Mouse (Mus musculus): Measurements from ENCODE around the gene Tmem198. TPM values are rescaled to one million over a fixed set of nuclear protein-coding genes. Genes with fewer than 3 reads are reported as not detected.

Tmem198 gene
- polyA plus RNA-seq, 1 experiment from 2014 or later, result 1.3 TPM

- ATAC-seq (ENCODE audit: insufficient number of reproducible peaks, low FRiP score, low TSS enrichment, low read depth), result no peak
Measured at GRCm38 (mm10) chr1:75477264-75477965, 1.9 kb upstream of the Tmem198 start.

GRCm38 (mm10) chr1:75477966-75478290, 1.4 kb upstream of the Tmem198 start:
- Histone ChIP-seq H3K4me3 (replicated peaks) (peak overlapping the region; percentile 79), H3K4me1 (peaks cover 35% of the 10 kb centered on the region), H3K36me3 (peaks cover 40% of the 10 kb centered on the region), H3K27ac (replicated peaks) (no peak overlapping the region), H3K27me3 (peaks cover 29% of the 10 kb centered on the region), H3K4me2 (replicated peaks) (peak overlapping the region; percentile 73), H3K9ac (no peak overlapping the region), H3K9me3 (replicated peaks) (no peaks in the 10 kb centered on the region)
- no peak for ATAC-seq (ENCODE audit: insufficient number of reproducible peaks, low FRiP score, low TSS enrichment, low read depth)
- 42% methylated on average over 3 of the region's 3 CpGs for WGBS

More at GRCm38 (mm10) chr1:75477264-75477965, 1.9 kb upstream of the Tmem198 start:
- no peaks in the 10 kb centered on the region for H3K9me3 ChIP-seq (replicated peaks)
- H3K36me3 ChIP-seq, result peaks cover 45% of the 10 kb centered on the region
- no peak overlapping the region for H3K27ac ChIP-seq (replicated peaks)
- peaks cover 24% of the 10 kb centered on the region for H3K27me3 ChIP-seq
- peaks cover 35% of the 10 kb centered on the region for H3K4me1 ChIP-seq
- peak overlapping the region; percentile 79 for H3K4me3 ChIP-seq (replicated peaks)
- H3K9ac ChIP-seq, result no peak overlapping the region
- WGBS, result 10% methylated on average over 35 of the region's 35 CpGs
- peak overlapping the region; percentile 73 for H3K4me2 ChIP-seq (replicated peaks)

- Histone ChIP-seq H3K4me2 (replicated peaks) (peak overlapping the region; percentile 73), H3K27ac (replicated peaks) (peak overlapping the region; percentile 86), H3K27me3 (peaks cover 35% of the 10 kb centered on the region), H3K4me1 (peaks cover 35% of the 10 kb centered on the region), H3K4me3 (replicated peaks) (peak overlapping the region; percentile 79), H3K9ac (peak overlapping the region; percentile 54), H3K9me3 (replicated peaks) (no peaks in the 10 kb centered on the region), H3K36me3 (peaks cover 35% of the 10 kb centered on the region)
- ATAC-seq (ENCODE audit: insufficient number of reproducible peaks, low FRiP score, low TSS enrichment, low read depth), result no peak
- WGBS, result under 1% methylated on average over 20 of the region's 25 CpGs
Measured at GRCm38 (mm10) chr1:75478497-75478896, 835 bp upstream of the Tmem198 start.

- WGBS, result 1% methylated on average over 24 of the region's 24 CpGs
- Histone ChIP-seq H3K27me3 (peaks cover 46% of the 10 kb centered on the region), H3K9ac (0 out of 2 replicates have a peak overlapping the region, but pooled peaks have one; percentile 1)
Measured at GRCm38 (mm10) chr1:75479635-75479989, 280 bp downstream of the Tmem198 start.

GRCm38 (mm10) chr1:75480036-75480435, 704 bp downstream of the Tmem198 start:
- H3K36me3 ChIP-seq, result peaks cover 21% of the 10 kb centered on the region
- H3K9me3 ChIP-seq (replicated peaks), result no peaks in the 10 kb centered on the region
- peak overlapping the region; percentile 79 for H3K4me3 ChIP-seq (replicated peaks)
- H3K27ac ChIP-seq (replicated peaks), result no peak overlapping the region
- H3K9ac ChIP-seq, result no peak overlapping the region
- ATAC-seq (ENCODE audit: insufficient number of reproducible peaks, low FRiP score, low TSS enrichment, low read depth), result no peak
- 17% methylated on average over 13 of the region's 13 CpGs for WGBS
- H3K27me3 ChIP-seq, result peaks cover 50% of the 10 kb centered on the region
- H3K4me1 ChIP-seq, result peaks cover 26% of the 10 kb centered on the region
- peak overlapping the region; percentile 73 for H3K4me2 ChIP-seq (replicated peaks)

More at GRCm38 (mm10) chr1:75479635-75479989, 280 bp downstream of the Tmem198 start:
- peaks cover 30% of the 10 kb centered on the region for H3K4me1 ChIP-seq
- H3K4me2 ChIP-seq (replicated peaks), result peak overlapping the region; percentile 73
- no peak for ATAC-seq (ENCODE audit: insufficient number of reproducible peaks, low FRiP score, low TSS enrichment, low read depth)
- peaks cover 25% of the 10 kb centered on the region for H3K36me3 ChIP-seq
- H3K27ac ChIP-seq (replicated peaks), result no peak overlapping the region
- peak overlapping the region; percentile 79 for H3K4me3 ChIP-seq (replicated peaks)
- H3K9me3 ChIP-seq (replicated peaks), result no peaks in the 10 kb centered on the region

- peaks cover 57% of the 10 kb centered on the region for H3K27me3 ChIP-seq
- H3K27ac ChIP-seq (replicated peaks), result no peak overlapping the region
- H3K36me3 ChIP-seq, result peaks cover 14% of the 10 kb centered on the region
- no peak overlapping the region for H3K4me3 ChIP-seq (replicated peaks)
- 83% methylated on average over 7 of the region's 7 CpGs for WGBS
- ATAC-seq (ENCODE audit: insufficient number of reproducible peaks, low FRiP score, low TSS enrichment, low read depth), result no peak
- H3K9me3 ChIP-seq (replicated peaks), result no peaks in the 10 kb centered on the region
- H3K4me2 ChIP-seq (replicated peaks), result no peak overlapping the region
- H3K9ac ChIP-seq, result no peak overlapping the region
- peaks cover 26% of the 10 kb centered on the region for H3K4me1 ChIP-seq
Measured at GRCm38 (mm10) chr1:75480735-75481134, 1.4 kb downstream of the Tmem198 start.

- ATAC-seq (ENCODE audit: insufficient number of reproducible peaks, low FRiP score, low TSS enrichment, low read depth), result no peak
- Histone ChIP-seq H3K4me3 (replicated peaks) (peak overlapping the region; percentile 49; the same call in 1 of the 2 replicates), H3K9ac (no peak overlapping the region), H3K27ac (replicated peaks) (no peak overlapping the region), H3K27me3 (peaks cover 74% of the 10 kb centered on the region), H3K4me2 (replicated peaks) (peak overlapping the region; percentile 81), H3K9me3 (replicated peaks) (no peaks in the 10 kb centered on the region), H3K4me1 (peaks cover 17% of the 10 kb centered on the region), H3K36me3 (peaks cover 17% of the 10 kb centered on the region)
- WGBS, result 11% methylated on average over 24 of the region's 24 CpGs
Measured at GRCm38 (mm10) chr1:75486561-75486960, 7.2 kb downstream of the Tmem198 start.

GRCm38 (mm10) chr1:75487040-75487404, 7.7 kb downstream of the Tmem198 start:
- 2% methylated on average over 13 of the region's 13 CpGs for WGBS
- peak overlapping the region; percentile 81 for H3K4me2 ChIP-seq (replicated peaks)
- no peak; the same call in 1 of the 2 replicates for ATAC-seq (ENCODE audit: insufficient number of reproducible peaks, low FRiP score, low TSS enrichment, low read depth)
- H3K27me3 ChIP-seq, result peaks cover 71% of the 10 kb centered on the region
- H3K4me3 ChIP-seq (replicated peaks), result peak overlapping the region; percentile 49
- H3K36me3 ChIP-seq, result peaks cover 22% of the 10 kb centered on the region
- no peak overlapping the region for H3K27ac ChIP-seq (replicated peaks)
- no peaks in the 10 kb centered on the region for H3K9me3 ChIP-seq (replicated peaks)
- H3K4me1 ChIP-seq, result peaks cover 17% of the 10 kb centered on the region
- H3K9ac ChIP-seq, result no peak overlapping the region

GRCm38 (mm10) chr1:75487405-75488161, 8.3 kb downstream of the Tmem198 start:
- Histone ChIP-seq H3K9ac (no peak overlapping the region), H3K4me2 (replicated peaks) (peak overlapping the region; percentile 81), H3K27ac (replicated peaks) (no peak overlapping the region), H3K27me3 (peaks cover 66% of the 10 kb centered on the region), H3K4me3 (replicated peaks) (peak overlapping the region; percentile 49), H3K9me3 (replicated peaks) (no peaks in the 10 kb centered on the region), H3K4me1 (peaks cover 17% of the 10 kb centered on the region), H3K36me3 (peaks cover 28% of the 10 kb centered on the region)
- under 1% methylated on average over 62 of the region's 62 CpGs for WGBS
- peak; percentile 63 for ATAC-seq (ENCODE audit: insufficient number of reproducible peaks, low FRiP score, low TSS enrichment, low read depth)

- no peaks in the 10 kb centered on the region for H3K9me3 ChIP-seq (replicated peaks)
- peaks cover 27% of the 10 kb centered on the region for H3K4me1 ChIP-seq
- H3K27ac ChIP-seq (replicated peaks), result no peak overlapping the region
- no peak for ATAC-seq (ENCODE audit: insufficient number of reproducible peaks, low FRiP score, low TSS enrichment, low read depth)
- H3K27me3 ChIP-seq, result peaks cover 32% of the 10 kb centered on the region
- H3K36me3 ChIP-seq, result peaks cover 42% of the 10 kb centered on the region
- no peak overlapping the region for H3K4me2 ChIP-seq (replicated peaks)
- H3K9ac ChIP-seq, result no peak overlapping the region
- H3K4me3 ChIP-seq (replicated peaks), result no peak overlapping the region
- WGBS, result 85% methylated on average over 34 of the region's 34 CpGs
Measured at GRCm38 (mm10) chr1:75490785-75491551, 11.6 kb downstream of the Tmem198 start.

- Histone ChIP-seq H3K4me3 (replicated peaks) (no peak overlapping the region), H3K4me2 (replicated peaks) (no peak overlapping the region), H3K27ac (replicated peaks) (no peak overlapping the region), H3K36me3 (peaks cover 60% of the 10 kb centered on the region), H3K4me1 (peaks cover 15% of the 10 kb centered on the region), H3K9me3 (replicated peaks) (no peaks in the 10 kb centered on the region), H3K27me3 (peaks cover 16% of the 10 kb centered on the region; the same call in 1 of the 2 replicates), H3K9ac (no peak overlapping the region)
- 53% methylated on average over 24 of the region's 24 CpGs for WGBS
- no peak for ATAC-seq (ENCODE audit: insufficient number of reproducible peaks, low FRiP score, low TSS enrichment, low read depth)
Measured at GRCm38 (mm10) chr1:75492579-75493170, 13.3 kb downstream of the Tmem198 start.
